Mouse (Mus musculus): Measurements from ENCODE around the gene Sdf2. TPM values are rescaled to one million over a fixed set of nuclear protein-coding genes. Genes with fewer than 3 reads are reported as not detected.

Sdf2 gene
- polyA plus RNA-seq (2015; fragmentation: Nextera tagmentation; extraction: Ambion mirVana), result 29.6 and 29.8 TPM in 2 replicates

GRCm38 (mm10) chr11:78245627-78246317, at the start of gene Sdf2, which contains the start of gene Supt6:
TSS of gene Sdf2 (plus strand) at chr11:78245746.
TSS of gene Supt6 (minus strand) at chr11:78245987.
- DNase-seq (peak; percentile 85), ATAC-seq (ENCODE audit: low read depth) (peak; percentile 91)
- Histone ChIP-seq H3K36me3 (peaks cover 3% of the 10 kb centered on the region), H3K9ac (peak within 1 kb of the TSS; percentile 90), H3K4me2 (peak within 1 kb of the TSS; percentile 80), H3K9me3 (replicated peaks) (no peaks in the 10 kb centered on the region), H3K27me3 (no peaks in the 10 kb centered on the region), H3K4me3 (replicated peaks) (peak within 1 kb of the TSS; percentile 88), H3K27ac (peak within 1 kb of the TSS; percentile 95), H3K4me1 (replicated peaks) (peaks cover 54% of the 10 kb centered on the region)
- WGBS (ENCODE audit: insufficient replicate concordance), result under 1% methylated on average over 50 of the region's 50 CpGs

DNA sequence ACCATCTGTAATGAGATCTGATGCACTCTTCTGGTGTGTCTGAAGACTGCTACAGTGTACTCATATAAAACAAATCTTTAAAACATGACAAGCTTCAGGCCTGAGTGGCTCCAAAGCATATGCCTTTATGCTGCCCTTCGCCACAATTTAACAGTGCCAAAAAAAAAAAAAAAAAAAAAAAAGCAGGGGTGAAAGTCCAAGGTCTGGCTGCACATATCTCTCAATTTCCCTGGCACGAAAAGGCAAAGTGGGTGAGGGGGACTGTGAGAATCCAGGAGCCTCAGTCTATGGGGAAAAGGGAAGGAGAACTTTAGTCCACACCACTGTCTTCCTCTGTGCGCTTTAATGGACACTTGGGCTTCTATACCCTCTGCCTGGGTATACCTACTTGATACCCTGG, 43.2 kb upstream of the Sdf2 start:
- no peak for ATAC-seq (ENCODE audit: low read depth)

DNA sequence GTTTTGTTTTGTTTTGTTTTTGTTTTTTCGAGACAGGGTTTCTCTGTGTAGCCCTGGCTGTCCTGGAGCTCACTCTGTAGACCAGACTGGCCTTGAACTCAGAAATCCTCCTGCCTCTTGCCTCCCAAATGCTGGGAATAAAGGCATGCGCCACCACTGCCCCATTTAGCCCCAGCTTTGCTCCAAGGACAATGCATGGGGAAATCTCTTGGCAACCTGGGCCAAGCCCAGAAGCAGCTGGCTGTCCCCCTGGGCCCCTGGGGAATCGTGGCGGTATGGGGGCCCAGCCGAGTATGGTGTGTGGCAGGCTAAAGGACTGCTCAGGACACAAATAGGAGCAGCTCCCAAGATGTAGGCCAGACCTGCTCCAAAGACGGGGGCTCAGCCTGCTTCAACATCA, 41.3 kb upstream of the Sdf2 start:
- 83% methylated on average over 6 of the region's 6 CpGs for WGBS (ENCODE audit: insufficient replicate concordance)
- H3K4me2 ChIP-seq, result no peak overlapping the region
- peaks cover 5% of the 10 kb centered on the region; the same call in 1 of the 2 replicates for H3K4me1 ChIP-seq (replicated peaks)
- ATAC-seq (ENCODE audit: low read depth) (no peak), DNase-seq (no peak)
- H3K36me3 ChIP-seq, result peaks cover 52% of the 10 kb centered on the region
- H3K4me3 ChIP-seq (replicated peaks), result no peak overlapping the region
- H3K27me3 ChIP-seq, result no peaks in the 10 kb centered on the region
- H3K9ac ChIP-seq, result no peak overlapping the region
- no peak overlapping the region for H3K27ac ChIP-seq
- no peaks in the 10 kb centered on the region for H3K9me3 ChIP-seq (replicated peaks)

More for the DNA sequence above, 43.2 kb upstream of the Sdf2 start:
- Histone ChIP-seq H3K4me2 (peak overlapping the region; percentile 5; the same call in 1 of the 2 replicates), H3K4me3 (replicated peaks) (no peak overlapping the region), H3K27ac (no peak overlapping the region), H3K27me3 (no peaks in the 10 kb centered on the region), H3K36me3 (peaks cover 32% of the 10 kb centered on the region), H3K9me3 (replicated peaks) (no peaks in the 10 kb centered on the region), H3K9ac (no peak overlapping the region), H3K4me1 (replicated peaks) (peaks cover 5% of the 10 kb centered on the region; the same call in 1 of the 2 replicates)
- 80% methylated on average over 3 of the region's 3 CpGs for WGBS (ENCODE audit: insufficient replicate concordance)
- DNase-seq, result no peak

DNA sequence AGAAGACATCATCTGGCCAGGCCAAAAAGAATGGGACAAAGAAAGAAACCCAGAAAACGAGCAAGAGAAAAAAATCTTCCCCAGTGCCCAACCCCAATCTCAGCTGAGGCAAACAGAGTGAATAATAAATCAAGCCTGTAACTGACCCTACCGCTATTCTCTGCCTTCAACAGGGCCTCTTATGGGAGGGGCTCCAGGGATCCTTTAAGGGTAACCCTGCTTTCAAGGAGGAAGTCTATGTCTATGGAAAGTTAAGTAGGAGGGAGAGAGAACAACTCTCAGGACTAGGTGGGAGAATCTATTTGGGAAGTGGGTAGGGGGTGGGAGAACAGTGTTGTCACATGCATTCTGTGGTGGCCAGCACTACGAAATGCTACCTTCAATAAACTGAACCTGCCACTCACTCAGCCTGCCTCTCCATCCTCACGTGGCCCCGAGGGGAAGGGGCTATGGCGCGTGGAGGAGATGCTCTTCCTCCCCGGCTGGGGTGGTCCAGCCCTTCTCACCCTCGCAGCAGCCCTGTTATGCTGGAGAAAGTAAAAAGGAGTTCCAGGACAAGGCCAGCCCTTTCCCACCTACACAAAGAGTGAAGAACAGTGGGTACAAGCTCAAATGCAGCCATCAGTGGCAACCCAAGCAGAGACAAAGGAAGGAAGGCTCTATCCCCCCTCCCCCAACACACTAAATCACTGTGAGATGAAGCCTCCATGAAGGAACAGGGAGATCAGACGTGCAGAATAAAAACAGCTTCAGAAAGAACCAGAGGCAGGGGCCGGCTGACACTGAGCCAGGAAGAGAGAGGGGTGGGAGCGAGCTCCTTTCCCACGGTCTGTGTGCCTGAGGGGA, 40.0 kb upstream of the Sdf2 start:
- no peak for ATAC-seq (ENCODE audit: low read depth)
- no peak overlapping the region for H3K4me2 ChIP-seq

GRCm38 (mm10) chr11:78207190-78207589, 38.4 kb upstream of the Sdf2 start:
- Histone ChIP-seq H3K9me3 (replicated peaks) (no peaks in the 10 kb centered on the region), H3K27ac (no peak overlapping the region), H3K4me2 (no peak overlapping the region), H3K36me3 (peaks cover 81% of the 10 kb centered on the region), H3K4me3 (replicated peaks) (no peak overlapping the region), H3K9ac (no peak overlapping the region), H3K27me3 (no peaks in the 10 kb centered on the region), H3K4me1 (replicated peaks) (peaks cover 5% of the 10 kb centered on the region; the same call in 1 of the 2 replicates)
- DNase-seq (no peak), ATAC-seq (ENCODE audit: low read depth) (no peak)
- 86% methylated on average over 7 of the region's 7 CpGs for WGBS (ENCODE audit: insufficient replicate concordance)

More for the DNA sequence above, 40.0 kb upstream of the Sdf2 start:
- Histone ChIP-seq H3K4me3 (replicated peaks) (no peak overlapping the region), H3K4me1 (replicated peaks) (peaks cover 5% of the 10 kb centered on the region; the same call in 1 of the 2 replicates), H3K36me3 (peaks cover 64% of the 10 kb centered on the region), H3K27ac (no peak overlapping the region), H3K9me3 (replicated peaks) (no peaks in the 10 kb centered on the region), H3K9ac (no peak overlapping the region), H3K27me3 (no peaks in the 10 kb centered on the region)
- WGBS (ENCODE audit: insufficient replicate concordance), result 82% methylated on average over 13 of the region's 13 CpGs
- DNase-seq, result no peak

DNA sequence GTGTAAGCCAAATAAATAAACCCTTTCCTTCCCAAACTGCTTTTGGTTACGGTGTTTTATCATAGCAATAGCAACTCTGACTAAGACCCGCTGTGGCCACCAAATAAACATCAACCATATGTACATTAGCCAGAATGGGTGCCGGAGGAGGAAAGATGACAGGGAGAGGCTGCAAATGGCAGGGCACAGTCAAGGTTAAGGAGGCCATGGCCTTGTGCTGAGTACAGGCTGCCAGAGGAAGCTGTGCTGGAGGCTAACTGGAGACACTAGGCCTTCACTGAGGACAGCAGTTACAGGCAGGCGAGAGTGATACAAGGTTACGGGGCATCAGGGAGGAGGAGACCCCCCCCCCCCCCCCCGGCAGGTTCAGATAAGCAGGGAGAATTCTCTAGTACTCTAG, 35.7 kb upstream of the Sdf2 start:
- no peak for DNase-seq
- 79% methylated on average over 6 of the region's 6 CpGs for WGBS (ENCODE audit: insufficient replicate concordance)
- no peak for ATAC-seq (ENCODE audit: low read depth)

DNA sequence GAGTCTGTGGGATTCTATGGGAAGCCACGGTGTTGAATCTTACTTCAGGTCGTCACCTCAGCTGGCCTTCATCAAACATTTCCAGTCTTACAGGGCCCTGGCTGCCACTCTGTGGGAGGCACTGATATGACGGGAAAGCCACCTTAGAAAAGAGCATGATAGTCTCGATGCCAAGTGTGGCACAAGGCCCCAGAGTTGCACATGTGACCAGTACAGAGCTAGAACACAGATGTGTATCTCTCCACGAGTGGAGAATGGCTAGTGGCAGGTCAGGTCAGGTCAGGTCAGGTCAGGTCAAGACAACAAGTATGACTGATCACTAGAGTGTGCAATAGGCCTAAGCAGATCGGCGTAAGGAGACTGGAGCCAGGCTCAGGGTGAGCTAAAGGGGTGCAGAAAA, 34.9 kb upstream of the Sdf2 start:
- Histone ChIP-seq H3K27me3 (no peaks in the 10 kb centered on the region), H3K4me1 (replicated peaks) (no peaks in the 10 kb centered on the region), H3K27ac (no peak overlapping the region), H3K4me3 (replicated peaks) (no peak overlapping the region), H3K9me3 (replicated peaks) (no peaks in the 10 kb centered on the region), H3K4me2 (no peak overlapping the region), H3K36me3 (peaks cover 99% of the 10 kb centered on the region), H3K9ac (no peak overlapping the region)
- 72% methylated on average over 7 of the region's 7 CpGs for WGBS (ENCODE audit: insufficient replicate concordance)
- ATAC-seq (ENCODE audit: low read depth) (no peak; the same call in 1 of the 2 replicates), DNase-seq (no peak)

More for the DNA sequence above, 35.7 kb upstream of the Sdf2 start:
- H3K9ac ChIP-seq, result no peak overlapping the region
- H3K27me3 ChIP-seq, result no peaks in the 10 kb centered on the region
- H3K4me3 ChIP-seq (replicated peaks), result no peak overlapping the region
- H3K36me3 ChIP-seq, result peaks cover 98% of the 10 kb centered on the region
- H3K4me1 ChIP-seq (replicated peaks), result no peaks in the 10 kb centered on the region
- no peaks in the 10 kb centered on the region for H3K9me3 ChIP-seq (replicated peaks)
- no peak overlapping the region for H3K4me2 ChIP-seq
- H3K27ac ChIP-seq, result no peak overlapping the region

DNA sequence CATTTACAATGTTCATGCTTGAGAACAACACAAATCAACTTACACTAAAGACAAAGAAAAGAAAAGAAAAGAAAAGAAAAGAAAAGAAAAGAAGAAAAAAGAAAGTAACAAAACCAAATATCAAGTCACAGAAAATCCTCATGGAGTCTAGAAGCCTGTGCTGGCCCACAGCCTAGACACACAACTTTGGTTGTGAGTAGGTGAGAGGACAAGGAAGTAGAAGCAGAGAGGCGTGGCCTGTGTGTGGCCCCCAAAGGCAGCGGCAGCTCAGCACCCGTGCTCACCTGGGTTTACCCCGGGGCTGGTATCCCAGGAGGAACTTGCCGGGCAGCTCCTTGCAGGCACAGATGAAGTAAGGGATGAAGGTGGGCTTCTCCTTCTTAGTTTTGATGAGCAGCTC, 34.0 kb upstream of the Sdf2 start:
- 84% methylated on average over 5 of the region's 5 CpGs for WGBS (ENCODE audit: insufficient replicate concordance)
- no peak for DNase-seq
- no peaks in the 10 kb centered on the region for H3K9me3 ChIP-seq (replicated peaks)
- ATAC-seq (ENCODE audit: low read depth), result no peak
- H3K4me3 ChIP-seq (replicated peaks), result no peak overlapping the region
- peaks cover 99% of the 10 kb centered on the region for H3K36me3 ChIP-seq
- no peak overlapping the region for H3K27ac ChIP-seq
- no peak overlapping the region for H3K9ac ChIP-seq
- H3K4me1 ChIP-seq (replicated peaks), result no peaks in the 10 kb centered on the region
- no peak overlapping the region for H3K4me2 ChIP-seq
- H3K27me3 ChIP-seq, result no peaks in the 10 kb centered on the region

GRCm38 (mm10) chr11:78213086-78213817, 32.3 kb upstream of the Sdf2 start:
- Histone ChIP-seq H3K27ac (no peak overlapping the region), H3K4me2 (no peak overlapping the region), H3K27me3 (no peaks in the 10 kb centered on the region), H3K9ac (no peak overlapping the region), H3K4me3 (replicated peaks) (no peak overlapping the region), H3K36me3 (peaks cover 98% of the 10 kb centered on the region), H3K4me1 (replicated peaks) (no peaks in the 10 kb centered on the region), H3K9me3 (replicated peaks) (no peaks in the 10 kb centered on the region)
- WGBS (ENCODE audit: insufficient replicate concordance), result 65% methylated on average over 14 of the region's 14 CpGs
- DNase-seq, result no peak
- ATAC-seq (ENCODE audit: low read depth), result no peak

GRCm38 (mm10) chr11:78215709-78216317, 29.7 kb upstream of the Sdf2 start:
- H3K27ac ChIP-seq, result no peak overlapping the region
- WGBS (ENCODE audit: insufficient replicate concordance), result 85% methylated on average over 11 of the region's 11 CpGs
- H3K4me2 ChIP-seq, result no peak overlapping the region
- no peak overlapping the region for H3K4me3 ChIP-seq (replicated peaks)
- DNase-seq (no peak), ATAC-seq (ENCODE audit: low read depth) (no peak)
- H3K9ac ChIP-seq, result no peak overlapping the region
- no peaks in the 10 kb centered on the region for H3K4me1 ChIP-seq (replicated peaks)
- H3K9me3 ChIP-seq (replicated peaks), result no peaks in the 10 kb centered on the region
- H3K27me3 ChIP-seq, result no peaks in the 10 kb centered on the region
- peaks cover 98% of the 10 kb centered on the region for H3K36me3 ChIP-seq

Data from liver, embryonic 13.5 days (tissue).